Mouse (Mus musculus): ENCODE measurements around the gene Prr15l. TPM values are rescaled to one million over a fixed set of nuclear protein-coding genes. Genes with fewer than 3 reads are reported as not detected.
A peak's percentile ranks its signal among the peaks of the same experiment; 100 is the strongest.

Gene Prr15l
- polyA plus RNA-seq, 1 experiment from 2014 or later: not detected

- Histone ChIP-seq H3K27ac (replicated peaks) (no peak overlapping the region), H3K4me3 (no peak overlapping the region), H3K27me3 (no peaks in the 10 kb centered on the region), H3K36me3 (no peaks in the 10 kb centered on the region), H3K4me1 (peaks cover 2% of the 10 kb centered on the region), H3K4me2 (replicated peaks) (no peak overlapping the region), H3K9ac (replicated peaks) (no peak overlapping the region), H3K9me3 (no peaks in the 10 kb centered on the region)
- 87% methylated on average over 6 of the region's 6 CpGs for WGBS
- no peak for ATAC-seq (replicated peaks)
These were observed 10.5 kb downstream of the Prr15l start for GRCm38 (mm10) chr11:96938426-96938800.

GRCm38 (mm10) chr11:96940578-96941465 is 12.9 kb downstream of the Prr15l start:
- Histone ChIP-seq H3K27me3 (no peaks in the 10 kb centered on the region), H3K4me1 (peaks cover 18% of the 10 kb centered on the region), H3K36me3 (no peaks in the 10 kb centered on the region), H3K4me2 (replicated peaks) (no peak overlapping the region), H3K9me3 (no peaks in the 10 kb centered on the region), H3K9ac (replicated peaks) (no peak overlapping the region), H3K27ac (replicated peaks) (no peak overlapping the region), H3K4me3 (no peak overlapping the region)
- ATAC-seq (replicated peaks): no peak
- WGBS: 80% methylated on average over 16 of the region's 16 CpGs

- H3K4me3 ChIP-seq: no peak overlapping the region
- no peak overlapping the region for H3K4me2 ChIP-seq (replicated peaks)
- no peaks in the 10 kb centered on the region for H3K27me3 ChIP-seq
- H3K9me3 ChIP-seq: no peaks in the 10 kb centered on the region
- no peak for ATAC-seq (replicated peaks)
- H3K36me3 ChIP-seq: no peaks in the 10 kb centered on the region
- H3K4me1 ChIP-seq: peaks cover 18% of the 10 kb centered on the region
- no peak overlapping the region for H3K9ac ChIP-seq (replicated peaks)
- H3K27ac ChIP-seq (replicated peaks): no peak overlapping the region
- WGBS: 75% methylated on average over 6 of the region's 6 CpGs
These were observed 14.2 kb downstream of the Prr15l start for GRCm38 (mm10) chr11:96941989-96942590.

GRCm38 (mm10) chr11:96943746-96944304 is 15.9 kb downstream of the Prr15l start, which contains the start of gene Pnpo:
Pnpo (minus strand) TSS chr11:96943986.
- ATAC-seq (replicated peaks): peak; percentile 98
- peak within 1 kb of the TSS; percentile 92 for H3K4me2 ChIP-seq (replicated peaks)
- H3K4me1 ChIP-seq: peaks cover 18% of the 10 kb centered on the region
- no peaks in the 10 kb centered on the region for H3K9me3 ChIP-seq
- H3K4me3 ChIP-seq: peak within 1 kb of the TSS; percentile 54
- H3K36me3 ChIP-seq: no peaks in the 10 kb centered on the region
- H3K9ac ChIP-seq (replicated peaks): peak within 1 kb of the TSS; percentile 60
- no peaks in the 10 kb centered on the region for H3K27me3 ChIP-seq
- under 1% methylated on average over 29 of the region's 29 CpGs for WGBS
- H3K27ac ChIP-seq (replicated peaks): 0 out of 2 replicates have a peak within 1 kb of the TSS, but pooled peaks have one; percentile 17

- Histone ChIP-seq H3K4me2 (replicated peaks) (peak overlapping the region; percentile 92), H3K27ac (replicated peaks) (no peak overlapping the region), H3K9me3 (no peaks in the 10 kb centered on the region), H3K27me3 (no peaks in the 10 kb centered on the region), H3K4me3 (peak overlapping the region; percentile 54), H3K4me1 (peaks cover 18% of the 10 kb centered on the region), H3K9ac (replicated peaks) (peak overlapping the region; percentile 60), H3K36me3 (0 out of 2 replicates have a peak, but pooled peaks cover under 1% of the 10 kb centered on the region)
- no peak for ATAC-seq (replicated peaks)
- WGBS: 84% methylated on average over 14 of the region's 14 CpGs
These were observed 17.1 kb downstream of the Prr15l start for GRCm38 (mm10) chr11:96944844-96945580.

GRCm38 (mm10) chr11:96946498-96946897 is 18.6 kb downstream of the Prr15l start:
- no peak for ATAC-seq (replicated peaks)
- H3K9ac ChIP-seq (replicated peaks): no peak overlapping the region
- peaks cover 18% of the 10 kb centered on the region for H3K4me1 ChIP-seq
- no peak overlapping the region for H3K4me3 ChIP-seq
- WGBS: 73% methylated on average over 9 of the region's 9 CpGs
- peaks cover 13% of the 10 kb centered on the region; the same call in 1 of the 2 replicates for H3K36me3 ChIP-seq
- H3K27ac ChIP-seq (replicated peaks): 0 out of 2 replicates have a peak overlapping the region, but pooled peaks have one; percentile 8
- no peaks in the 10 kb centered on the region for H3K9me3 ChIP-seq
- no peak overlapping the region for H3K4me2 ChIP-seq (replicated peaks)
- no peaks in the 10 kb centered on the region for H3K27me3 ChIP-seq

GRCm38 (mm10) chr11:96947849-96948248 is 19.9 kb downstream of the Prr15l start:
- H3K9ac ChIP-seq (replicated peaks): no peak overlapping the region
- H3K4me1 ChIP-seq: peaks cover 18% of the 10 kb centered on the region
- ATAC-seq (replicated peaks): no peak
- no peak overlapping the region for H3K4me3 ChIP-seq
- H3K27me3 ChIP-seq: no peaks in the 10 kb centered on the region
- no peak overlapping the region for H3K4me2 ChIP-seq (replicated peaks)
- H3K36me3 ChIP-seq: peaks cover 26% of the 10 kb centered on the region
- no peak overlapping the region for H3K27ac ChIP-seq (replicated peaks)
- WGBS: 97% methylated on average over 4 of the region's 4 CpGs
- H3K9me3 ChIP-seq: no peaks in the 10 kb centered on the region

GRCm38 (mm10) chr11:96950767-96951166 is 22.9 kb downstream of the Prr15l start:
- no peaks in the 10 kb centered on the region; the same call in 1 of the 2 replicates for H3K4me1 ChIP-seq

GRCm38 (mm10) chr11:96952426-96952825 is 24.5 kb downstream of the Prr15l start:
- Histone ChIP-seq H3K36me3 (peaks cover 54% of the 10 kb centered on the region), H3K27me3 (no peaks in the 10 kb centered on the region), H3K4me3 (no peak overlapping the region), H3K4me2 (replicated peaks) (no peak overlapping the region), H3K4me1 (no peaks in the 10 kb centered on the region), H3K9me3 (no peaks in the 10 kb centered on the region), H3K27ac (replicated peaks) (no peak overlapping the region), H3K9ac (replicated peaks) (no peak overlapping the region)
- 87% methylated on average over 10 of the region's 10 CpGs for WGBS
- no peak for ATAC-seq (replicated peaks)

More at GRCm38 (mm10) chr11:96950767-96951166, 22.9 kb downstream of the Prr15l start:
- Histone ChIP-seq H3K9me3 (no peaks in the 10 kb centered on the region), H3K9ac (replicated peaks) (no peak overlapping the region), H3K36me3 (peaks cover 50% of the 10 kb centered on the region), H3K4me2 (replicated peaks) (no peak overlapping the region), H3K27me3 (no peaks in the 10 kb centered on the region), H3K4me3 (no peak overlapping the region), H3K27ac (replicated peaks) (no peak overlapping the region)
- WGBS: 97% methylated on average over 3 of the region's 3 CpGs
- ATAC-seq (replicated peaks): no peak

- H3K27me3 ChIP-seq: no peaks in the 10 kb centered on the region
- H3K36me3 ChIP-seq: peaks cover 59% of the 10 kb centered on the region
- H3K4me2 ChIP-seq (replicated peaks): no peak overlapping the region
- H3K4me3 ChIP-seq: no peak overlapping the region
- H3K27ac ChIP-seq (replicated peaks): no peak overlapping the region
- H3K9me3 ChIP-seq: no peaks in the 10 kb centered on the region
- no peak for ATAC-seq (replicated peaks)
- H3K4me1 ChIP-seq: no peaks in the 10 kb centered on the region
- 80% methylated on average over 6 of the region's 6 CpGs for WGBS
- no peak overlapping the region for H3K9ac ChIP-seq (replicated peaks)
These were observed 25.0 kb downstream of the Prr15l start for GRCm38 (mm10) chr11:96952896-96953295.

GRCm38 (mm10) chr11:96955094-96955493 is 27.2 kb downstream of the Prr15l start:
- no peak overlapping the region for H3K4me2 ChIP-seq (replicated peaks)
- H3K4me1 ChIP-seq: no peaks in the 10 kb centered on the region
- peaks cover 72% of the 10 kb centered on the region for H3K36me3 ChIP-seq
- no peak overlapping the region for H3K27ac ChIP-seq (replicated peaks)
- H3K27me3 ChIP-seq: no peaks in the 10 kb centered on the region
- ATAC-seq (replicated peaks): no peak
- no peak overlapping the region for H3K9ac ChIP-seq (replicated peaks)
- WGBS: 88% methylated on average over 4 of the region's 4 CpGs
- no peaks in the 10 kb centered on the region for H3K9me3 ChIP-seq
- no peak overlapping the region for H3K4me3 ChIP-seq
